In the genomic region with DNA sequence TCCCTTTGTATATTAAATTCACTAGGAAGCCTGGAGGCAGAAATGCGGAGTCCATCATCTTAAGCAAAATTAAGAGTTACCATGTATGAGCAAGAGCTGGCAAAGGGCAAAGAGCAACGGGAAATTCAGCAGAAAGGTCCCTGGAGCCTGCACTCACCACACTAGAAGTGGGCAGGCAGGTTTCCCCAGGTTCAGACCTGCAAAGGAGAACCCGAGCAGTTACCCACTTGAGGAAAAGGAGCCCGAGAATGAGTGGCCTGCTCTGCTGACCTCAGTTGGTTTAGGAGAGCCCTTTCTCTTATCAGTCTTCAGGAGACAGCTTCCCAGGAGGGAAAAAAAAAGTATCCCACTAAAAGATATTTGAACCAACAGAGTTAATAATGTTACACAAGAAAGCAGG, we compare ENCODE assay signal across 13 mouse cellular contexts.
"Had no signal": no experiment of that assay in that cellular context is flagged by ENCODE, and none has a peak within 500 bp of the region (broad histone marks: within the 10 kb centered on the region; RNA-seq: fewer than 3 reads in every experiment).

No protein-coding gene starts in this region.

- H3K27me3 ChIP-seq: limb, embryonic 13.5 days; lung, embryonic 15.5 days; neural tube, embryonic 13.5 days had no signal

- ATAC-seq: inflammation-experienced regulatory T-cells, adult 6 months had no signal

- DNase-seq: kidney, adult 18-20 months; kidney, postnatal 10 days; kidney, postnatal 4 days; midbrain, embryonic 14.5 days; right cerebral cortex, postnatal 14 days; thymus, postnatal 25 days had no signal

- H3K27ac ChIP-seq: layer of hippocampus, adult 2 months; limb, embryonic 13.5 days; liver, embryonic 14.5 days; lung, embryonic 15.5 days; midbrain, embryonic 10.5 days; neural tube, embryonic 13.5 days had no signal

- H3K9ac ChIP-seq: limb, embryonic 13.5 days; liver, embryonic 14.5 days; lung, embryonic 15.5 days; neural tube, embryonic 13.5 days had no signal

- H3K4me2 ChIP-seq: limb, embryonic 13.5 days; lung, embryonic 15.5 days; neural tube, embryonic 13.5 days had no signal

- H3K4me1 ChIP-seq: midbrain, embryonic 10.5 days; neural tube, embryonic 13.5 days had no signal

- H3K9me3 ChIP-seq: limb, embryonic 13.5 days; lung, embryonic 15.5 days; midbrain, embryonic 10.5 days; neural tube, embryonic 13.5 days had no signal

- H3K4me3 ChIP-seq: layer of hippocampus, adult 2 months; limb, embryonic 13.5 days; lung, embryonic 15.5 days; midbrain, embryonic 10.5 days; neural tube, embryonic 13.5 days had no signal
